Mouse (Mus musculus) cerebellum, adult 2 months (tissue): ENCODE data around the gene Ptgr1.

Experiments
- CTCF ChIP-seq: fragments of 200-500 bp; IDR thresholded peaks from 2 replicates; pipeline ENCODE4 v1.5.1; 2011; ENCODE audit warnings: low read depth, mild to moderate bottlenecking, control low read depth, low read length, moderate library complexity, borderline replicate concordance; ENCODE audit not compliant: insufficient read depth
- POLR2A ChIP-seq: fragments of 200-500 bp; IDR thresholded peaks from 2 replicates; pipeline ENCODE4 v1.6.1; 2011; ENCODE audit warnings: low read length, control low read depth, borderline replicate concordance; ENCODE audit not compliant: insufficient read depth

DNA sequence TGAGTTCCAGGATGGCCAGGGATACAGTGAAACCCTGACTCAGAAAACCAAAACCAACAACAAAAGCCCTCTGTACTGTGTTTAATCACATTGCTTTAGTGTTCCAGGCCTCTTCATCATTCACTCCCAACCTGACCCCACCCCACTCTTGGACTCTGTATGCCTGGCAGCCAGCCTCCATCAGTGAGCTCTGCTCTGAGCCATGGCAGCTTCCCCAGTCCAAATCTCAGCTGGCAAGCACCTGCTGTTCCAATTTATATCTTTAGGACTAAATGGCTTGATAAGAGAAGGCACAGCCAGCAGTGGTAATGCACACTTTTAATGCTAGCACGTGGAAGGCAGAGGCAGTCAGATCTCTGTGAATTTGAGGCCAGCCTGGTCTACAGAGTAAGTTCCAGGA is 21.8 kb downstream of the Ptgr1 start:
- TF ChIP-seq CTCF (no peak), POLR2A (no peak)
